Mouse (Mus musculus): ENCODE measurements around the gene Dst. TPM values are rescaled to one million over a fixed set of nuclear protein-coding genes. Genes with fewer than 3 reads are reported as not detected.

The Dst gene
- polyA plus RNA-seq, 1 experiment, result 197 TPM

DNA sequence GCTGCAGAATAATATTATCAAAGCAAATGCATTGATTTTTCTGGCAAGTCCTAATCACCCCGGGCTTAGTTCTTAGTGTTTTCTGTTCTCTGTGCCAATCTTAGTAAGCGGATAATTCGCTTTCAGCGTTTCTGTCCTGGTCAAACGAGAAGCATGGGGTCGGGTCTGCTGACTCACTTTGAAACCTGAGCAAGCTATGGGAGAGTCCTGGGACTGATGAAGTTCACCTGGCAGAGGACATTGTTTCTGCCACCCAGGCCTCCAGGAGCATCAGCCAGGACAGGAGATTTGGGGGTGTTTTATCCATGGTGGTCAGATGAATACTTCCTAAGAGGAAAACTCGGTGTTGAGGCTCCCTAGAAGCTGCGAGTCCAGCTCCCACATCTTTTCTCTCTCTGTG, 3.6 kb downstream of the Dst start:
- H3K4me3 ChIP-seq (ENCODE audit: insufficient read depth, low read depth, low read length), result no peak overlapping the region
- 75% methylated on average over 8 of the region's 8 CpGs for WGBS
- TF ChIP-seq CTCF (IDR thresholded peaks at IDR 0.05; ENCODE audit: insufficient read depth, low read depth, low read length), result no peak
- no peak for TF ChIP-seq POLR2A (IDR thresholded peaks at IDR 0.05; ENCODE audit: insufficient read depth, low read depth, low read length)
- H3K27ac ChIP-seq (ENCODE audit: insufficient read depth, low read depth, low read length), result no peak overlapping the region
- peaks cover 3% of the 10 kb centered on the region for H3K4me1 ChIP-seq (ENCODE audit: control insufficient read depth, insufficient read depth, low read length)

DNA sequence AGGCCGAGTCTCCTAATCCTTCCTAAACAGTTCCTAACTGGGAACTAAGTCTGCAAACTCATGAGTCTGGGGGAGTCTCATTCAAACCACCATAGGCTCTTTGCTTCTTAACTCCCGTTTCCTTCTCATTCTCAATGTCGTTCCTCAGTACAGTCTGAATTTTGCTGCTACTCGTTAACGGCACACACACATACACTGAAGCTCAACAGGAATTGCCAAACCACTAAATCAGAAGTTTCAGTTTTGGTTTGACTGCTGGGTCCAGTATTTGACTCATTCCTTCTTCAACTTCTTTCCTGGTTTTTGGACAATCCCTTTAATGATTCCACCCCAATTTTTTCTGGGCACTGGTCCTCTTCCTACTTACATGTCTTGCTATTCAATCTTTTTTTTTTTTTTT, 8.5 kb downstream of the Dst start:
- Histone ChIP-seq H3K4me1 (ENCODE audit: control insufficient read depth, insufficient read depth, low read length) (no peaks in the 10 kb centered on the region), H3K4me3 (ENCODE audit: insufficient read depth, low read depth, low read length) (no peak overlapping the region), H3K27ac (ENCODE audit: insufficient read depth, low read depth, low read length) (no peak overlapping the region)
- no peak for TF ChIP-seq POLR2A (IDR thresholded peaks at IDR 0.05; ENCODE audit: insufficient read depth, low read depth, low read length)
- no peak for TF ChIP-seq CTCF (IDR thresholded peaks at IDR 0.05; ENCODE audit: insufficient read depth, low read depth, low read length)
- 91% methylated on average over 5 of the region's 5 CpGs for WGBS

DNA sequence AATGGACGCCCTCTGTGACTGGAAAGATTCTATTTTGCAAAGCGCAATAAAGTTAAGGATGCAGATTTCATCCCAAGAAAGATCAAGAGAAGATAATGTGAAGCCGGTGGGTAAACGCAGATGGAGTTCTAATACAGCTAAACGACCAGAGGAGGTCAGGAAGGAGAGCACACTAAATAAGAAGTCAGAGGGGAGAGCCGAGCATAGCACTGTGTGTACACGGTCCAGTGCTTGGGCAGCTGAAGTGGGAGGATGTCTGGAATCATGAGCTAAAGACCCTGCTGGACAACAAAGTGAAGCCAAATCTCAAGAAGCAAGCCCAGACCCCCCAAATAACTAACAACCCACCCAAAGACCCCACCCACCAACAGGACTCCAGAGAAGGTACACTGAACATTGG, 14.9 kb downstream of the Dst start:
- 79% methylated on average over 7 of the region's 7 CpGs for WGBS
- Histone ChIP-seq H3K4me3 (ENCODE audit: insufficient read depth, low read depth, low read length) (no peak overlapping the region), H3K4me1 (ENCODE audit: control insufficient read depth, insufficient read depth, low read length) (no peaks in the 10 kb centered on the region), H3K27ac (ENCODE audit: insufficient read depth, low read depth, low read length) (no peak overlapping the region)
- TF ChIP-seq POLR2A (IDR thresholded peaks at IDR 0.05; ENCODE audit: insufficient read depth, low read depth, low read length) (no peak), CTCF (IDR thresholded peaks at IDR 0.05; ENCODE audit: insufficient read depth, low read depth, low read length) (no peak)

DNA sequence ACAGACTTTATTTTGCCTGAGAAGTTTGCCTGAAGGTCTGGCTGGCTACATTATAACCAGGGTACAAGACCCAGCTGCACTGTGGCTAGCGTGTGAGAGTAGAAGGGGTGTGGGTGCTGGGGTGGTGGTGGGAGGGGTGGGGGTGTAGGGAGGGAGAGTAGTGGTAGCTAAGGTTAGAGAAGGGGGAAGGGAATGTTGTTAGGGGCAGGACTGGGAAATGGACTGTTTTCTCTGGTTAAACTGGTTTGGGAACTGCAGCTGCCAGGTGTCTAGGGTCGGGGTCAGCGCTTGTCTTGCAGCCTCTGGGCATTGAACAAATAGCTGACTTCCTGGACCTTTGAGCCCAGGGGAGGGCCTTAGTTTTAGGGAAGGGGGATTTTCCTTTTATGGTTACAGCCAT, 17.3 kb downstream of the Dst start:
- no peak overlapping the region for H3K27ac ChIP-seq (ENCODE audit: insufficient read depth, low read depth, low read length)
- TF ChIP-seq CTCF (IDR thresholded peaks at IDR 0.05; ENCODE audit: insufficient read depth, low read depth, low read length) (no peak), POLR2A (IDR thresholded peaks at IDR 0.05; ENCODE audit: insufficient read depth, low read depth, low read length) (no peak)
- WGBS, result 82% methylated on average over 3 of the region's 3 CpGs
- no peaks in the 10 kb centered on the region for H3K4me1 ChIP-seq (ENCODE audit: control insufficient read depth, insufficient read depth, low read length)
- no peak overlapping the region for H3K4me3 ChIP-seq (ENCODE audit: insufficient read depth, low read depth, low read length)

DNA sequence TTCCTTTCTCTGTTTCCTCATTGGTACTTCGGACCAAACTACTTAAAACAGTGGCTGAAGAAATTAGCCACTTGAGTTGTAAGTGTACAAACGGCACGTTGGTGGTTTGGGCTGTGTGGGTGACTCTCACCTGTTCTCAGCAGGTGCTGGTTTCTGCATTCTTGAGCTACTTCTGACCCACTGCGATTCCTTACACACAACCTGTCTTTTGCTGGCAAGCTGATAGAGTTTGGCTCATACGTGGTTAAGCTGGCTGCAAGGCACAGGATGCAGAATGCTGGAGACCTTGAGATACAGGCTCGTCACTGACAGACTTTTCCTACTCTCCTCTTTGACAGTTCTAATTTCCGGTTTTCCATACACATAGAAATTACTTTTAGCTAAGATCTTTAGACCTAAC, 19.4 kb downstream of the Dst start:
- no peak overlapping the region for H3K4me3 ChIP-seq (ENCODE audit: insufficient read depth, low read depth, low read length)
- no peaks in the 10 kb centered on the region for H3K4me1 ChIP-seq (ENCODE audit: control insufficient read depth, insufficient read depth, low read length)
- WGBS, result 94% methylated on average over 7 of the region's 7 CpGs
- H3K27ac ChIP-seq (ENCODE audit: insufficient read depth, low read depth, low read length), result no peak overlapping the region
- TF ChIP-seq POLR2A (IDR thresholded peaks at IDR 0.05; ENCODE audit: insufficient read depth, low read depth, low read length), result no peak
- no peak for TF ChIP-seq CTCF (IDR thresholded peaks at IDR 0.05; ENCODE audit: insufficient read depth, low read depth, low read length)

DNA sequence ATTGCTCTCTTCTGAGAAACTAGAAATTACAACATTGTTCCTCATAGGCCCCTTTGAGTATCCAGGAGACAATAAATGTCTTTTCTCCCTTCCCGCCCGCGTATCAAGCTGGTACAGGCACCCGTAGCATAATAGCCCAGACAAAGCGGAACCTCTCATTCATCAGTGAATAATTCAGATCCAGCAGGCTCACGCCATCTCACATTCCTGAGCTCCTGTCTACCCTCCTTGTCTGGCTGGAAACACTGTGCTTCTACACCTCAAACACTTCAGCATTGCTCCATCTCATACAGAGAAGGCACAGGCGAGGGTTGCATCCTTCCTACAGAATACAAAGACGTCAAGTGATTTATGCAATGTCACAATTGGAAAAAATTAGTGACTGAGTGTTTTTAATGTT, 23.8 kb downstream of the Dst start:
- WGBS, result 89% methylated on average over 8 of the region's 8 CpGs
- no peak overlapping the region for H3K27ac ChIP-seq (ENCODE audit: insufficient read depth, low read depth, low read length)
- no peak overlapping the region for H3K4me3 ChIP-seq (ENCODE audit: insufficient read depth, low read depth, low read length)
- no peaks in the 10 kb centered on the region for H3K4me1 ChIP-seq (ENCODE audit: control insufficient read depth, insufficient read depth, low read length)
- TF ChIP-seq CTCF (IDR thresholded peaks at IDR 0.05; ENCODE audit: insufficient read depth, low read depth, low read length), result no peak
- no peak for TF ChIP-seq POLR2A (IDR thresholded peaks at IDR 0.05; ENCODE audit: insufficient read depth, low read depth, low read length)

DNA sequence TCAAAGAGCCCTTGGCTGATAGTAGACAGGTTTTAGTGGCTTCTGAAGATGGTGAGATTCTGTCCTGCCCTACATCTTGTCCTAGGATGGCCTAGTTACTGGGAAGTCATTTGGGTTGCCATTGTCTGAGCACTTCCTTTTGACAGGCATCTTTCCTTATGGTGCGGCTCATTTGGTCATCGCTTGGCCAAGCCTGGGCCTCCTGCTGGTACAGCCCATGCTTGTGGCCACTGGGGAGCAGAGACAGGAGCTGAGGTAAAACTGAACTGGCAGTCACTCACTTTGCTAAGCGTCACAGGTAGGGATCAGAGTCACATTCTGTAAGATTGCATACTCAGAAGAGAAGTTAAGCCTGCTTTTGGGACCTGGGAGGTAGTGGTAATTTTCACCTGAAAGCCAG, 24.2 kb downstream of the Dst start:
- 96% methylated on average over 3 of the region's 3 CpGs for WGBS
- TF ChIP-seq POLR2A (IDR thresholded peaks at IDR 0.05; ENCODE audit: insufficient read depth, low read depth, low read length) (no peak), CTCF (IDR thresholded peaks at IDR 0.05; ENCODE audit: insufficient read depth, low read depth, low read length) (no peak)
- Histone ChIP-seq H3K27ac (ENCODE audit: insufficient read depth, low read depth, low read length) (no peak overlapping the region), H3K4me3 (ENCODE audit: insufficient read depth, low read depth, low read length) (no peak overlapping the region), H3K4me1 (ENCODE audit: control insufficient read depth, insufficient read depth, low read length) (no peaks in the 10 kb centered on the region)

DNA sequence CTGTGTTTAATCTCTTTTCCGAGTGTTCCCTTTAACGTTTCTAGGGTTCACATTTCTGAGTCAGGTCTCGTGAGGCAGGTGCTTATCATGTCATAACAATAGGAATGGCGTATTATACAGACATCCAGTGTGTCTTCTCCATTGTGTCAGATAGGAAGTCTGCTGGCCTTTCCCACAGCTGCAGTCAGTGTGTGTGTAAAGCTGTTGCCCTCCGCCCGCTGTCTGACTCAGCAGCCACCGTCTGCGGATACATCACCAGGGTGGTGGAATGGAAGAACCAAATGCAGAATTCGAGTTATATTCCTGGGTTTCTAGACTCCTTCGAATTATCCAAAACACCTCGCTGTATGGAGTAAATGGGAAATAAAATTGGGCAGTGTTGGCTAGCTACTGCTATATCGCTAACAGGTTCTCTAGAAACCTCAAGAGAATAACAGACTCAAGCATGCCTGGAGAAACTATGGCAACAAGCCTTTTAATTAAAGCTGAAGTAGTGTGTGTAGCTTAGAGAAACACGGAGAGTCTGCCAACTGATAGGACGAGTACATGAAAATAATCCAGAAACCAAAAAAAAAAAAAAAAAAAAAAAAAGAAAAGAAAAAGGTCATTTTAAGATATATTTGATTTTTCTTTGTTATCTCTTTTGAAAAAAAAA, 24.9 kb downstream of the Dst start:
- H3K4me3 ChIP-seq (ENCODE audit: insufficient read depth, low read depth, low read length), result no peak overlapping the region
- 29% methylated on average over 14 of the region's 14 CpGs for WGBS
- H3K27ac ChIP-seq (ENCODE audit: insufficient read depth, low read depth, low read length), result no peak overlapping the region
- TF ChIP-seq CTCF (IDR thresholded peaks at IDR 0.05; ENCODE audit: insufficient read depth, low read depth, low read length) (no peak), POLR2A (IDR thresholded peaks at IDR 0.05; ENCODE audit: insufficient read depth, low read depth, low read length) (no peak)
- no peaks in the 10 kb centered on the region for H3K4me1 ChIP-seq (ENCODE audit: control insufficient read depth, insufficient read depth, low read length)

DNA sequence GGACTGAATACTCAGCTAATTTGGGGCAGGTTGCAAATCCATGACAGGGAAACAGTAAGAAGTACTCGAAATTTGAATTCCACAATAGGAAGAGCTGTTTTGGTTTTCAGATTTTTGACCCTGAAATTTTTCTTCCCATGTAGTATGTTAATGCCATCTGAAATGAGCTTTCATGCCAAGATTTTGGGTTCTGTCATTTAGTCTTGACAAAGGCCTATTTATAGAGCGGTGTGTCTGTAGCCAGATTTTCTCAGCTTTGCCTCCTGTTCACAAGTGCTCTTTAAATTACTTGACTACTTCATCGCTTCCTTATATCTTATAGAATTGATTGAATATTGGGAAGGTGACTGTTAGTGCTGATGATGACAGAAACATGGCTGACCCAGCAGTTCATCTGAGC, 27.9 kb downstream of the Dst start:
- Histone ChIP-seq H3K27ac (ENCODE audit: insufficient read depth, low read depth, low read length) (no peak overlapping the region), H3K4me3 (ENCODE audit: insufficient read depth, low read depth, low read length) (no peak overlapping the region), H3K4me1 (ENCODE audit: control insufficient read depth, insufficient read depth, low read length) (no peaks in the 10 kb centered on the region)
- TF ChIP-seq CTCF (IDR thresholded peaks at IDR 0.05; ENCODE audit: insufficient read depth, low read depth, low read length) (no peak), POLR2A (IDR thresholded peaks at IDR 0.05; ENCODE audit: insufficient read depth, low read depth, low read length) (no peak)
- WGBS, result 83% methylated on average over 3 of the region's 3 CpGs

DNA sequence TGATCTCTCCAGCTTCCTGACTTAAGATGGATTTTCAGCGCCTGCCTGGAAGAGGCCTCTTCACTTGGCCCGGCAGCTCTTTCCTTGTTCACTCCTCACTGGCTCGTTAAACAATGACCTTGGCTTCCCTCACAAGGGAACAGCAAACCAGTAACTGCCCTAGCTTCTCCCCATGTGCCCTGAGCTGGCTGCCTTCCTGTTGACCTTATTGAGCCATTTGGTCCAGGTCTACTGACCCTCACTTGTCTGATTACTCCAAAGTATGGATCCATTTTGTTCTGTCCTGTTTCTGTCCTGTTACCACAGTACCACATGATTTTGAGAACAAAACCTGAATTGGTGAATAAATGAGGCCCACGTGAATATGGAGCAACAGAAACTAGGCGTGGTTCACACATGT, 31.8 kb downstream of the Dst start:
- no peak overlapping the region for H3K4me3 ChIP-seq (ENCODE audit: insufficient read depth, low read depth, low read length)
- no peak for TF ChIP-seq POLR2A (IDR thresholded peaks at IDR 0.05; ENCODE audit: insufficient read depth, low read depth, low read length)
- no peak for TF ChIP-seq CTCF (IDR thresholded peaks at IDR 0.05; ENCODE audit: insufficient read depth, low read depth, low read length)
- peaks cover under 1% of the 10 kb centered on the region; the same call in 1 of the 2 replicates for H3K4me1 ChIP-seq (ENCODE audit: control insufficient read depth, insufficient read depth, low read length)
- 82% methylated on average over 5 of the region's 5 CpGs for WGBS
- H3K27ac ChIP-seq (ENCODE audit: insufficient read depth, low read depth, low read length), result no peak overlapping the region
